In the genomic region with DNA sequence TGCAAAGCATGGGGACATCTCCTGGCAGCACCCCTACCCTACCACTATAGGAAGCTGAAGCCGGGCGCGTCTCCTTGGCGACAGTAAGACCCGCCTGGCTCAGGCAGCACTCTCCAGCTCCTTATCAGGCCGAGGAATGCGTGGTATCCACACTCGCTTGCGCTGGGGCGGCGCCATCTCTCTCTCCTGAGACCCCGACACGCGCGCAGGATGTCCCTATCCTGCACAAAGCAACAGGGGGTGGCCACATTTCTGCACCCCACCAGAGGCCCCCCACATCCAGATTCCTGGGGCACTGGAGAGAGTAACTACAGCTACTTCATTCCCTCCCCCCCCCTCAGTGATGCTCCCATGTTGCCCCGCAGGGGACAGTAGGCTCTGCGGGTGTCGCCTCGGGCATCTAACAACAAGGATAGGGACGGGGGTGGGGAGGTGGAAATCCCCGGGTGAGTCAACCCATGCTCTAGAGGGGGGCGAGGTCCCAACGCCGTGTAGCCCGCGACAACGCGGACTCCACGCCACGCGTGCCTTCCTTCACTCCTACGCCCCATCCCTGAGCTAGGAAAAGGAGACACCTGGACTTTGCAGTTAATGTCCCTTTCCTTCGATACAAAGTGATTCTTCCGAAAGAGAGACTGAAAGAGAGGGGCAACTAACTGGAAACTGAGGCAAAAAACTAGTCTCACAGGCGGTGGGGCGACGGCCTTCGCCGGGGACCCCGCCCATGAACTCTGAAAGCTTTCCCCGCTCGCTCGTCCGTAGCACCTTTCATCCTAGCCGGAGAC, we compare ENCODE assay signal across 8 mouse cellular contexts. TPM values are rescaled to one million over a fixed set of nuclear protein-coding genes. Genes with fewer than 3 reads are reported as not detected.
A peak's percentile ranks its signal among the peaks of the same experiment; 100 is the strongest.
DNase-seq lines count a peak whose midpoint lies in the region; ATAC-seq and TF ChIP-seq lines count a peak whose summit lies in the region.

No protein-coding gene starts in this region.

- ATAC-seq in heart, embryonic 15.5 days (replicated peaks; ENCODE audit: insufficient number of reproducible peaks, insufficient read depth, low FRiP score, low read depth), result peak; percentile 71
- no peak for ATAC-seq in limb, embryonic 11.5 days (ENCODE audit: insufficient number of reproducible peaks, low FRiP score, low TSS enrichment, low read depth)
- peak; percentile 45 for ATAC-seq in midbrain, embryonic 11.5 days (ENCODE audit: low FRiP score)

- WGBS in heart, embryonic 15.5 days, result under 1% methylated on average over 45 of the region's 45 CpGs
- under 1% methylated on average over 45 of the region's 45 CpGs for WGBS in limb, embryonic 11.5 days
- under 1% methylated on average over 44 of the region's 45 CpGs for WGBS in midbrain, embryonic 11.5 days

- no peaks in the 10 kb centered on the region for H3K9me3 ChIP-seq in E14TG2a.4 (ENCODE audit: low read length)
- no peaks in the 10 kb centered on the region for H3K9me3 ChIP-seq in heart, embryonic 15.5 days (replicated peaks)
- H3K9me3 ChIP-seq in limb, embryonic 11.5 days (ENCODE audit: control insufficient read depth, low read length), result no peaks in the 10 kb centered on the region
- H3K9me3 ChIP-seq in midbrain, embryonic 11.5 days (ENCODE audit: control insufficient read depth, low read length), result no peaks in the 10 kb centered on the region

- H3K4me2 ChIP-seq in heart, embryonic 15.5 days, result peak overlapping the region; percentile 92
- peak overlapping the region; percentile 98 for H3K4me2 ChIP-seq in limb, embryonic 11.5 days (ENCODE audit: low read depth, severe bottlenecking)
- H3K4me2 ChIP-seq in midbrain, embryonic 11.5 days, result peak overlapping the region; percentile 98

- peaks cover 38% of the 10 kb centered on the region for H3K36me3 ChIP-seq in E14TG2a.4 (ENCODE audit: insufficient read depth, low read length)
- no peaks in the 10 kb centered on the region for H3K36me3 ChIP-seq in heart, embryonic 15.5 days
- H3K36me3 ChIP-seq in limb, embryonic 11.5 days (ENCODE audit: control insufficient read depth, insufficient read depth, low read length), result no peaks in the 10 kb centered on the region
- no peaks in the 10 kb centered on the region for H3K36me3 ChIP-seq in midbrain, embryonic 11.5 days (ENCODE audit: control insufficient read depth, insufficient read depth, low read length)

- DNase-seq in adrenal gland, adult 2 months, result peak; percentile 73
- DNase-seq in adrenal gland, adult 8-10 months, result no peak
- DNase-seq in embryo, embryonic 9.5 days (ENCODE audit: extremely low spot score), result peak; percentile 69
- DNase-seq in limb, embryonic 11.5 days (ENCODE audit: low spot score), result peak; percentile 71
- DNase-seq in midbrain, embryonic 11.5 days (ENCODE audit: low spot score, missing footprints), result peak; percentile 94
- DNase-seq in testis, postnatal 10 days (ENCODE audit: low spot score), result peak; percentile 71

- peak overlapping the region; percentile 93 for H3K27ac ChIP-seq in heart, embryonic 15.5 days
- peak overlapping the region; percentile 99 for H3K27ac ChIP-seq in limb, embryonic 11.5 days (replicated peaks; ENCODE audit: low read depth, low read length)
- H3K27ac ChIP-seq in midbrain, embryonic 11.5 days (ENCODE audit: low read depth, low read length), result no peak overlapping the region; the same call in 1 of the 2 replicates

- H3K9ac ChIP-seq in heart, embryonic 15.5 days, result peak overlapping the region; percentile 83
- H3K9ac ChIP-seq in limb, embryonic 11.5 days (ENCODE audit: low read length), result peak overlapping the region; percentile 97
- peak overlapping the region; percentile 82 for H3K9ac ChIP-seq in midbrain, embryonic 11.5 days (ENCODE audit: low read length)

- no peaks in the 10 kb centered on the region for H3K27me3 ChIP-seq in E14TG2a.4 (ENCODE audit: insufficient read depth, low read length)
- H3K27me3 ChIP-seq in heart, embryonic 15.5 days, result no peaks in the 10 kb centered on the region
- H3K27me3 ChIP-seq in limb, embryonic 11.5 days (ENCODE audit: control insufficient read depth, insufficient read depth, low read length), result no peaks in the 10 kb centered on the region
- H3K27me3 ChIP-seq in midbrain, embryonic 11.5 days (ENCODE audit: control insufficient read depth, insufficient read depth, low read length), result peaks cover 4% of the 10 kb centered on the region; the same call in 1 of the 2 replicates

- TF ChIP-seq CTCF in E14TG2a.4 (conservative IDR thresholded peaks at IDR 0.05; ENCODE audit: low read length), result no peak

- H3K4me3 ChIP-seq in E14TG2a.4 (replicated peaks; ENCODE audit: low read length), result peak overlapping the region; percentile 94
- peak overlapping the region; percentile 71 for H3K4me3 ChIP-seq in heart, embryonic 15.5 days
- H3K4me3 ChIP-seq in limb, embryonic 11.5 days (ENCODE audit: low read depth, low read length), result peak overlapping the region; percentile 92
- H3K4me3 ChIP-seq in midbrain, embryonic 11.5 days (ENCODE audit: low read depth, low read length), result peak overlapping the region; percentile 74

- H3K4me1 ChIP-seq in E14TG2a.4 (replicated peaks; ENCODE audit: low read depth, low read length), result peaks cover 90% of the 10 kb centered on the region
- H3K4me1 ChIP-seq in heart, embryonic 15.5 days (replicated peaks), result peaks cover 62% of the 10 kb centered on the region
- H3K4me1 ChIP-seq in limb, embryonic 11.5 days (ENCODE audit: control insufficient read depth, insufficient read depth, low read length), result peaks cover 49% of the 10 kb centered on the region
- H3K4me1 ChIP-seq in midbrain, embryonic 11.5 days (ENCODE audit: control insufficient read depth, insufficient read depth, low read length), result peaks cover 22% of the 10 kb centered on the region

RNA-seq across cellular contexts. Expression of a gene that starts 1.0 kb away (rescaled TPM):
- 10 to 100 TPM; 20.4 to 26.6 TPM for total RNA-seq in adrenal gland, adult 2 months (2021)
- 14.8 and 15.7 TPM in 2 replicates for polyA plus RNA-seq in adrenal gland, adult 2 months (2012; rRNA removed)
- 10 to 100 TPM; 18.8 to 36.9 (median 26.6) TPM for total RNA-seq in adrenal gland, adult 8-10 months (2022)
- 16.9 and 26.6 TPM in 2 replicates for polyA plus RNA-seq in heart, embryonic 15.5 days (2015; fragmentation: Nextera tagmentation; extraction: Ambion mirVana)
- 46.5 and 52.8 TPM in 2 replicates for polyA plus RNA-seq in limb, embryonic 11.5 days (2014; fragmentation: Nextera tagmentation; extraction: Ambion mirVana)
- 18.1 and 20.1 TPM in 2 replicates for polyA plus RNA-seq in midbrain, embryonic 11.5 days (2014; fragmentation: Nextera tagmentation; extraction: Ambion mirVana)

RNA-seq across cellular contexts. Expression of a gene that starts 15.9 kb away (rescaled TPM):
- total RNA-seq in adrenal gland, adult 2 months (2021), result 10 to 100 TPM; 43.0 to 44.0 TPM
- polyA plus RNA-seq in adrenal gland, adult 2 months (2012; rRNA removed), result 29.6 and 29.8 TPM in 2 replicates
- 10 to 100 TPM; 39.6 to 63.8 (median 47.8) TPM for total RNA-seq in adrenal gland, adult 8-10 months (2022)
- 41.7 and 61.2 TPM in 2 replicates for polyA plus RNA-seq in heart, embryonic 15.5 days (2015; fragmentation: Nextera tagmentation; extraction: Ambion mirVana)
- polyA plus RNA-seq in limb, embryonic 11.5 days (2014; fragmentation: Nextera tagmentation; extraction: Ambion mirVana), result 95.7 and 95.8 TPM in 2 replicates
- 67.4 and 73.3 TPM in 2 replicates for polyA plus RNA-seq in midbrain, embryonic 11.5 days (2014; fragmentation: Nextera tagmentation; extraction: Ambion mirVana)

RNA-seq across cellular contexts. Expression of a gene that starts 26.9 kb away (rescaled TPM):
- total RNA-seq in adrenal gland, adult 2 months (2021), result 100 to 1,000 TPM; 120 to 130 TPM
- 245 and 270 TPM in 2 replicates for polyA plus RNA-seq in adrenal gland, adult 2 months (2012; rRNA removed)
- total RNA-seq in adrenal gland, adult 8-10 months (2022), result 100 to 1,000 TPM; 124 to 131 (median 129) TPM
- polyA plus RNA-seq in heart, embryonic 15.5 days (2015; fragmentation: Nextera tagmentation; extraction: Ambion mirVana), result 136 and 147 TPM in 2 replicates
- 163 and 169 TPM in 2 replicates for polyA plus RNA-seq in limb, embryonic 11.5 days (2014; fragmentation: Nextera tagmentation; extraction: Ambion mirVana)
- 120 and 121 TPM in 2 replicates for polyA plus RNA-seq in midbrain, embryonic 11.5 days (2014; fragmentation: Nextera tagmentation; extraction: Ambion mirVana)

RNA-seq across cellular contexts. Expression of a gene that starts 40.2 kb away (rescaled TPM):
- total RNA-seq in adrenal gland, adult 2 months (2021), result 10 to 100 TPM; 10.8 to 19.1 TPM
- 7.5 and 8.3 TPM in 2 replicates for polyA plus RNA-seq in adrenal gland, adult 2 months (2012; rRNA removed)
- 10 to 100 TPM; 14.9 to 33.1 (median 22.2) TPM for total RNA-seq in adrenal gland, adult 8-10 months (2022)
- polyA plus RNA-seq in heart, embryonic 15.5 days (2015; fragmentation: Nextera tagmentation; extraction: Ambion mirVana), result 13.2 and 24.9 TPM in 2 replicates
- polyA plus RNA-seq in limb, embryonic 11.5 days (2014; fragmentation: Nextera tagmentation; extraction: Ambion mirVana), result 5.5 and 8.3 TPM in 2 replicates
- 3.9 and 4.0 TPM in 2 replicates for polyA plus RNA-seq in midbrain, embryonic 11.5 days (2014; fragmentation: Nextera tagmentation; extraction: Ambion mirVana)

RNA-seq across cellular contexts. Expression of a gene that starts 53.5 kb away (rescaled TPM):
- 1 to 10 TPM; 1.1 to 5.1 TPM for total RNA-seq in adrenal gland, adult 2 months (2021)
- 1.9 and 2.7 TPM in 2 replicates for polyA plus RNA-seq in adrenal gland, adult 2 months (2012; rRNA removed)
- 1 to 10 TPM; 1.6 to 7.8 (median 5.4) TPM for total RNA-seq in adrenal gland, adult 8-10 months (2022)
- polyA plus RNA-seq in heart, embryonic 15.5 days (2015; fragmentation: Nextera tagmentation; extraction: Ambion mirVana), result 1.9 and 2.8 TPM in 2 replicates
- polyA plus RNA-seq in limb, embryonic 11.5 days (2014; fragmentation: Nextera tagmentation; extraction: Ambion mirVana), result 3.6 and 5.3 TPM in 2 replicates
- polyA plus RNA-seq in midbrain, embryonic 11.5 days (2014; fragmentation: Nextera tagmentation; extraction: Ambion mirVana), result 5.4 and 9.2 TPM in 2 replicates
